Mouse (Mus musculus) kidney, adult 18-20 months (tissue): ENCODE measurements around the gene Olfr123.

Experiments
- DNase-seq: peaks from one replicate; pipeline ENCODE4 v3.0.0; 2021

The Olfr123 gene

GRCm38 (mm10) chr17:37793229-37793628, at the start of gene Olfr123:
Gene Olfr123, plus strand, starts transcription at chr17:37793529.
- DNase-seq, result no peak

- no peak for DNase-seq
Measured at GRCm38 (mm10) chr17:37768307-37768706, 25.0 kb upstream of the Olfr123 start, which contains the start of gene Olfr122. Gene Olfr122, plus strand, starts transcription at chr17:37768607.

- DNase-seq, result no peak
Measured at GRCm38 (mm10) chr17:37799588-37799987, 6.3 kb downstream of the Olfr123 start, which contains the start of gene Olfr124. Gene Olfr124, plus strand, starts transcription at chr17:37799888.

GRCm38 (mm10) chr17:37832649-37833048, 39.3 kb downstream of the Olfr123 start, which contains the start of gene Olfr125:
Gene Olfr125, plus strand, starts transcription at chr17:37832949.
- DNase-seq, result no peak

GRCm38 (mm10) chr17:37847183-37847582, 53.9 kb downstream of the Olfr123 start, which contains the start of gene Olfr126:
Gene Olfr126, plus strand, starts transcription at chr17:37847483.
- no peak for DNase-seq
